Mouse (Mus musculus) liver, embryonic 14.5 days (tissue): Measurements from ENCODE around the gene Chchd10. TPM values are rescaled to one million over a fixed set of nuclear protein-coding genes. Genes with fewer than 3 reads are reported as not detected.

Experiments
- ATAC-seq: fragments of 200-750 bp; cut with Nextera tagmentation; 2 replicates; pipeline ENCODE4 v1.8.0; 2017; ENCODE audit warnings: moderate number of reproducible peaks, mild to moderate bottlenecking, moderate library complexity; ENCODE audit not compliant: insufficient read depth
- DNase-seq, 3 experiments: peaks; one replicate each; pipeline ENCODE4 v3.0.0-alpha.2; 2012 to 2013; ENCODE audit warnings: low read depth in 3 of 3, low spot score in 3 of 3
- H3K27ac ChIP-seq: fragments of 300-500 bp; sonication (generic); 2 replicates; pipeline ENCODE4 v1.5.1; 2014; ENCODE audit warnings: moderate library complexity, mild to moderate bottlenecking, control low read depth, inconsistent platforms
- H3K27me3 ChIP-seq: fragments of 300-500 bp; sonication (generic); 2 replicates; pipeline ENCODE4 v1.6.1; 2014; ENCODE audit warnings: mild to moderate bottlenecking, low read length, moderate library complexity; ENCODE audit not compliant: control insufficient read depth, insufficient read depth
- H3K36me3 ChIP-seq: fragments of 300-500 bp; sonication (generic); replicated peaks from 2 replicates; pipeline ENCODE4 v1.6.1; 2014; ENCODE audit warnings: low read depth; ENCODE audit not compliant: control insufficient read depth, insufficient read depth
- H3K4me1 ChIP-seq, 2 experiments: fragments of 200-500 bp in 1 of 2; fragments of 300-500 bp in 1 of 2; sonication (generic) in 1 of 2; replicated peaks; 2 replicates each; pipeline ENCODE4 v1.6.1; 2012 to 2014; ENCODE audit warnings: antibody characterized with exemption in 1 of 2, inconsistent platforms in 1 of 2, low read length in 1 of 2; ENCODE audit not compliant: control insufficient read depth in 2 of 2, insufficient read depth in 2 of 2
- H3K4me2 ChIP-seq: fragments of 300-500 bp; sonication (generic); 2 replicates; pipeline ENCODE4 v1.6.1; 2014; ENCODE audit warnings: low read depth, mild to moderate bottlenecking, control low read depth, moderate library complexity
- H3K4me3 ChIP-seq, 2 experiments: fragments of 200-500 bp in 1 of 2; fragments of 300-500 bp in 1 of 2; sonication (generic) in 1 of 2; 2 replicates each; pipeline ENCODE4 v1.5.1; 2012 to 2014; ENCODE audit warnings: low read depth in 2 of 2, low read length in 2 of 2, mild to moderate bottlenecking in 2 of 2, control low read depth in 1 of 2, inconsistent platforms in 1 of 2, moderate library complexity in 1 of 2; ENCODE audit not compliant: insufficient read depth in 1 of 2
- H3K9ac ChIP-seq: fragments of 300-500 bp; sonication (generic); replicated peaks from 2 replicates; pipeline ENCODE4 v1.6.1; 2014; ENCODE audit warnings: mild to moderate bottlenecking, control low read depth, moderate library complexity
- H3K9me3 ChIP-seq: fragments of 300-500 bp; sonication (generic); 2 replicates; pipeline ENCODE4 v1.6.1; 2016; ENCODE audit warnings: low read length, mixed read lengths; ENCODE audit not compliant: control insufficient read depth
- CTCF ChIP-seq: IDR thresholded peaks from 2 replicates; pipeline ENCODE4 v1.5.1; 2016; ENCODE audit warnings: antibody characterized with exemption, low read depth, control low read depth
- EP300 ChIP-seq: IDR thresholded peaks from 2 replicates; pipeline ENCODE4 v1.6.1; 2016; ENCODE audit warnings: antibody characterized with exemption, low read depth
- WGBS: fragments of 180-500 bp; shearing (Covaris S2); extraction: QIAGEN DNeasy Blood & Tissue Kit; methylation state at CpG from one replicate; pipeline ENCODE4 v1.1.7; 2014; ENCODE audit not compliant: insufficient replicate concordance; 5-methylcytosine and 5-hydroxymethylcytosine counted together
- polyA plus RNA-seq, 2 experiments: library from polyadenylated mRNA; depleted of rRNA in 1 of 2; stranded (reverse) in 1 of 2; unstranded in 1 of 2; fragments of >200 nt; fragmentation: Nextera tagmentation in 1 of 2; extraction: Ambion mirVana in 1 of 2; gene quantifications; 2 replicates each; pipeline versions ENCODE4 v1.2.1 to v1.2.3; 2012 to 2014

Chchd10 gene
- polyA plus RNA-seq, 2 experiments = 55.8 to 106 TPM

DNA sequence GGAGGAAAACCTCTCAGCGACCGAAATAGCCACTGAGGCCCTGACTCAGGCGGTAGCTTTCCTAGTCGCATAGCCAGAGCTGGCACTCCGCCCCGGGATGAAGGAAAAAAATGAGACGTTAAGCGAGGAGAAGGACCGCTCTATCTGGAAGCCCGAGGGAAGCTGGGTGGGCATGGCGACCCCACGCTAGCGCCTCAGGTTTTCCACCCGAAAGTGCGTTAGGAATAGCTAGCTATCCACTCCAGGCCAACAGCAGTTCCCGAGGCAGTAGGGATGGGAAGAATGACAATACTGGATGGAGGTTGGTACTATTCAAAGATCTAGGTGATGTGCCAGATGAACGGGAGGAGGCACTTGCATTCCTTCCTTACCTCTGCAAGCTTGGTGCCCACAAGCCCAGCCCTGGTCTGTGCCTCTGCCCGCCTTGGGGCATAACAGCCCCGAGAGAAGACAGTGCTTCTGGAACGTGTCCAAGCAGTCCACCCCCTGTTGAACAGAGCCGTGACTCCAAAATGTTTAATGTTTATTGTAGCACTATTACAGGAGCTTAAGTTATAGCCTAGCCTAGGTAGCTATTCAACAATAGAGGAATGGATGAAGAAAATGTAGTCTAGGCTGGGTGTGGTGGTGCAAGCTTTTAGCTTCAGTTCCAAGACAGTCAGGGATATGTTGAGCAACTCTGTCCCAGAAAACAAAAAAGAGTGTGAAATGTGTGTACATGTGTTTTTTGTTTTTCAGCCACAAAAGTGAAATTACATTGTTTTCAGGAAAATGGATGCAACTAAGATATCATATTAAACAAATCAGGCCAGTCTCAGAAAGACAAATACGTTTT is 11.0 kb upstream of the Chchd10 start:
- 5% methylated on average over 22 of the region's 22 CpGs for WGBS
- H3K4me2 ChIP-seq = peak overlapping the region; percentile 99
- no peaks in the 10 kb centered on the region for H3K27me3 ChIP-seq
- H3K4me1 ChIP-seq = peaks cover 11 to 12% of the 10 kb centered on the region in 2 experiments
- H3K27ac ChIP-seq = peak overlapping the region; percentile 67
- TF ChIP-seq EP300 (no peak), CTCF (no peak)
- no peaks in the 10 kb centered on the region for H3K9me3 ChIP-seq
- H3K9ac ChIP-seq = peak overlapping the region; percentile 87
- DNase-seq = no peak
- H3K4me3 ChIP-seq = peak overlapping the region; percentile 81 to 89
- peaks cover 3% of the 10 kb centered on the region; the same call in 1 of the 2 replicates for H3K36me3 ChIP-seq
- peak; percentile 48 for ATAC-seq

DNA sequence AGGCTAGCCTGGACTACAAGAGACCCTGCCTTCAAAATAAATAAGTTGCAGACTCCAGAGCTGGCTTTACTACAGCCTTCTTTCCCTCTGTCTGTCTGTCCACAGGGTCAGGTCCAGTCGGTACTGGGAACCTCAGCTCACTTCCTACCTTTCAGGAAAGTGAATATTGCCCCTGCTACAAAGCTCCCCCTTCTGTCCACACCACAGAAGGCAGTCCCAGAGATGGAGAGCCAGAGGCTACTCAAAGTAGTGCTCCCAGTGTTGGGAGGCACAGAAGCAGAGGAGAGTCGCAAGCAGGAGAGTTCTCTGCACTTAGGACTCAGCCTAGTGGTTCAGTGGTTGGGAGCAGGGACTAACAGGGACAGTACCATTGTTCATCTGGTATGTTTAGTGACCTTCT is 8.6 kb upstream of the Chchd10 start:
- Histone ChIP-seq H3K27ac (no peak overlapping the region), H3K36me3 (peaks cover 2% of the 10 kb centered on the region; the same call in 1 of the 2 replicates), H3K4me3 (no peak overlapping the region), H3K4me1 (peaks cover 11 to 12% of the 10 kb centered on the region in 2 experiments), H3K9ac (no peak overlapping the region), H3K4me2 (no peak overlapping the region), H3K27me3 (peaks cover 2% of the 10 kb centered on the region; the same call in 1 of the 2 replicates), H3K9me3 (no peaks in the 10 kb centered on the region)
- 54% methylated on average over 2 of the region's 2 CpGs for WGBS
- no peak for ATAC-seq
- no peak for DNase-seq
- TF ChIP-seq EP300 (no peak), CTCF (peak; percentile 58)

DNA sequence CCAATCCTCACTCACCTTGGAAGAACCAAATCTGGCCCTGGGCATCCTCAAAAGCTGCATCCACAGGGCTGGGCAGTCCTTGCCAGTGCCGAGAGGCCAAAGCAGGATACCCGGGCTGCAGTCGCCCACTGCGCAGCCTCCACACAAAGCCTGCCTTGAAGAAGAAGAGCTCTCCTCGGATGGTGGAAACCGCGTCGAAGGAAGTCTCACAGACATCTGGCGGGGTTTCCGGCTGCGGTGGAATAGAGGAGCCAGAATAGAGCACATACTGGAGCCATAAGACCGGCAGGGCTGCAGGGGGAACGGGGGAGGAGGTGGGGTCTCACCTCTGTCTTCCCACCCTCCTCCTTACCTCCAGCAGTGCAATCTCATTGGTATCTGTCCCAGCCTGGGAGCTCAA is 6.5 kb upstream of the Chchd10 start:
- WGBS = 50% methylated on average over 13 of the region's 13 CpGs
- Histone ChIP-seq H3K27ac (no peak overlapping the region), H3K4me2 (no peak overlapping the region), H3K36me3 (no peaks in the 10 kb centered on the region), H3K27me3 (peaks cover 23% of the 10 kb centered on the region), H3K4me1 (peaks cover 4 to 9% of the 10 kb centered on the region in 2 experiments), H3K9ac (no peak overlapping the region), H3K4me3 (no peak overlapping the region), H3K9me3 (no peaks in the 10 kb centered on the region)
- DNase-seq (no peak), ATAC-seq (no peak)
- TF ChIP-seq CTCF (no peak), EP300 (no peak)

DNA sequence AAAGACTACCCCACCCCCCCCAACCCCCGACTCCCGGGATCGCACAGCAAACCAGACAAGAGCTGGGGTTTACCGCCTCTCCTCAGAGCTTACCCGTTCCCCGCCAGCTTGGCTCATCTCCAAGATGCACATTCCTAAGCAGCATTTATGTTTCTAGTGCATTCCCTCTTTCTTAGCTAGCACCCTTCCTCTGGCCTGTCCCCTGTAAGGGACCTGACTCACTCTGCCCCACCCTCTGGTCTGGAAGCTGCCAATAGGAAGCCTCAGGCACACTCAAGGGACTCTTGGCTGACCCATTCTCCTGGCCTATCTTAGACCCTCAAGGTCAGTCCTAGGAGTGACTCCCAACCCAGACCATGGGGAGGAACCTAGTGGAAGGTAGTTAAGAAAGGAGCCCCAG is 2.6 kb upstream of the Chchd10 start:
- DNase-seq (no peak), ATAC-seq (no peak)
- WGBS = 31% methylated on average over 6 of the region's 6 CpGs
- H3K4me2 ChIP-seq = no peak overlapping the region
- no peaks in the 10 kb centered on the region for H3K36me3 ChIP-seq
- peaks cover 42% of the 10 kb centered on the region for H3K27me3 ChIP-seq
- H3K9me3 ChIP-seq = no peaks in the 10 kb centered on the region
- no peak overlapping the region for H3K9ac ChIP-seq
- H3K4me3 ChIP-seq = no peak overlapping the region
- no peak overlapping the region for H3K27ac ChIP-seq
- TF ChIP-seq EP300 (no peak), CTCF (no peak)
- H3K4me1 ChIP-seq = peaks cover 2 to 14% of the 10 kb centered on the region in 2 experiments

DNA sequence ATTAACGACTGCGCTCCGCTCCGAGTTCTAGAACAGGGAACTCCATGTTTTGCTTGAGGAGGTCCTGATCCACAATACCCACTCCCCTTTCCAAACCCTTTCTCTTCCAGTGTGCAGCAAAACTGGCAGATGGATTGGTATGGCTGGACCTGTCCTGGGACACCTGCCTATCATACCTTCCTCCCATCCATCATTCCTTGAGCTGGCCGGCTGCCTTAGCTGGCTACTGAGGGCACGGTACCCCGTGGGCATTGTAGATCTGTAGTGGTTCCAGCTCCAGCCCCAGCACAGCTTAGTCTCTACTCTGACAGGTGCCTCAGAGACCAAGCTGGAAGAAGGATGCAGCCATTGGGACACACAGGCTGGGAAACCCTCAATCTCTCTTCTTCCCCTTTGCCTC is 1.6 kb upstream of the Chchd10 start:
- Histone ChIP-seq H3K9ac (no peak overlapping the region), H3K4me3 (no peak overlapping the region), H3K27ac (no peak overlapping the region), H3K9me3 (no peaks in the 10 kb centered on the region), H3K27me3 (peaks cover 42% of the 10 kb centered on the region), H3K36me3 (no peaks in the 10 kb centered on the region), H3K4me1 (peaks cover 5 to 17% of the 10 kb centered on the region in 2 experiments), H3K4me2 (no peak overlapping the region)
- ATAC-seq (no peak), DNase-seq (no peak)
- 25% methylated on average over 7 of the region's 7 CpGs for WGBS
- no peak for TF ChIP-seq EP300
- no peak for TF ChIP-seq CTCF
